Mouse (Mus musculus) C2C12 (cell line): Measurements from ENCODE around the gene Pdzrn3.

Experiments
- CEBPB ChIP-seq: IDR thresholded peaks from one replicate; pipeline ENCODE4 v1.6.1; 2011; ENCODE audit warnings: low read depth, mild to moderate bottlenecking, control low read depth, moderate library complexity
- CTCF ChIP-seq: IDR thresholded peaks from one replicate; pipeline ENCODE4 v1.5.1; 2011; ENCODE audit not compliant: control insufficient read depth, insufficient read depth, insufficient read length
- FOSL1 ChIP-seq: IDR thresholded peaks from one replicate; pipeline ENCODE4 v1.8.0; 2011; ENCODE audit warnings: mild to moderate bottlenecking, low read length; ENCODE audit not compliant: poor library complexity, insufficient read depth, severe bottlenecking
- MAX ChIP-seq: IDR thresholded peaks from one replicate; pipeline ENCODE4 v1.6.1; 2011; ENCODE audit warnings: mild to moderate bottlenecking, control low read depth
- MYOD1 ChIP-seq: IDR thresholded peaks from one replicate; pipeline ENCODE4 v1.6.1; 2011; ENCODE audit warnings: low read depth; ENCODE audit not compliant: control insufficient read depth, insufficient read length
- MYOG ChIP-seq: IDR thresholded peaks from one replicate; pipeline ENCODE4 v1.6.1; 2011; ENCODE audit not compliant: control insufficient read depth, insufficient read length; ENCODE audit errors: extremely low read depth
- USF1 ChIP-seq: IDR thresholded peaks from one replicate; pipeline ENCODE4 v1.6.1; 2011; ENCODE audit warnings: low read depth, mild to moderate bottlenecking, control low read depth, moderate library complexity

GRCm38 (mm10) chr6:101328514-101328913, 49.2 kb downstream of the Pdzrn3 start:
- TF ChIP-seq CTCF: no peak
- TF ChIP-seq MAX: no peak
- no peak for TF ChIP-seq MYOG
- TF ChIP-seq USF1: no peak
- no peak for TF ChIP-seq MYOD1
- no peak for TF ChIP-seq CEBPB
- no peak for TF ChIP-seq FOSL1
